Mouse (Mus musculus) embryonic fibroblast, embryonic 13.5 days (primary cell): ENCODE results near the gene Acbd4.

Experiments used
- CTCF ChIP-seq: IDR thresholded peaks from 2 replicates; pipeline ENCODE4 v1.5.1; 2011; ENCODE audit warnings: mild to moderate bottlenecking, control low read depth, low read length, moderate library complexity, borderline replicate concordance; ENCODE audit not compliant: insufficient read depth
- POLR2A ChIP-seq: IDR thresholded peaks from 2 replicates; pipeline ENCODE4 v1.6.1; 2011; ENCODE audit warnings: low read depth, mild to moderate bottlenecking, control low read depth, low read length, moderate library complexity

- 0 out of 2 replicates have a peak, but pooled peaks have one; percentile 19 for TF ChIP-seq POLR2A
- no peak for TF ChIP-seq CTCF
These were observed 12.3 kb downstream of the Acbd4 start for GRCm38 (mm10) chr11:103113771-103114170.
